Mouse (Mus musculus): ENCODE results near the gene Shmt2.

Shmt2 gene

GRCm38 (mm10) chr10:127522088-127522581 is at the start of gene Shmt2:
Gene Shmt2 (minus strand): TSS chr10:127522444.
- peak; percentile 89 for DNase-seq

GRCm38 (mm10) chr10:127570937-127571641 is 48.8 kb upstream of the Shmt2 start:
- DNase-seq: no peak

GRCm38 (mm10) chr10:127570384-127570783 is 48.1 kb upstream of the Shmt2 start:
- no peak for DNase-seq

GRCm38 (mm10) chr10:127569450-127569849 is 47.2 kb upstream of the Shmt2 start:
- DNase-seq: peak; percentile 77

- DNase-seq: no peak
Observed at GRCm38 (mm10) chr10:127566553-127567326, 44.5 kb upstream of the Shmt2 start.

- no peak for DNase-seq
Observed at GRCm38 (mm10) chr10:127564301-127564700, 42.1 kb upstream of the Shmt2 start.

- DNase-seq: no peak
Observed at GRCm38 (mm10) chr10:127563840-127564239, 41.6 kb upstream of the Shmt2 start.

GRCm38 (mm10) chr10:127561145-127561544 is 38.9 kb upstream of the Shmt2 start:
- no peak for DNase-seq

GRCm38 (mm10) chr10:127557397-127557796 is 35.2 kb upstream of the Shmt2 start:
- no peak for DNase-seq

GRCm38 (mm10) chr10:127555703-127556102 is 33.5 kb upstream of the Shmt2 start:
- DNase-seq: no peak

- DNase-seq: no peak
Observed at GRCm38 (mm10) chr10:127549892-127550291, 27.6 kb upstream of the Shmt2 start.

- no peak for DNase-seq
Observed at GRCm38 (mm10) chr10:127548236-127548635, 26.0 kb upstream of the Shmt2 start.

GRCm38 (mm10) chr10:127546505-127546904 is 24.3 kb upstream of the Shmt2 start:
- no peak for DNase-seq

- DNase-seq: no peak
Observed at GRCm38 (mm10) chr10:127544375-127544774, 22.1 kb upstream of the Shmt2 start.

GRCm38 (mm10) chr10:127543916-127544315 is 21.7 kb upstream of the Shmt2 start:
- DNase-seq: no peak

GRCm38 (mm10) chr10:127542720-127543119 is 20.5 kb upstream of the Shmt2 start:
- no peak for DNase-seq

GRCm38 (mm10) chr10:127542084-127542483 is 19.8 kb upstream of the Shmt2 start:
- DNase-seq: no peak

- no peak for DNase-seq
Observed at GRCm38 (mm10) chr10:127541510-127541909, 19.3 kb upstream of the Shmt2 start.

GRCm38 (mm10) chr10:127537854-127538583 is 15.8 kb upstream of the Shmt2 start:
- DNase-seq: peak; percentile 82

GRCm38 (mm10) chr10:127536586-127537314 is 14.5 kb upstream of the Shmt2 start:
- DNase-seq: peak; percentile 64

- DNase-seq: no peak
Observed at GRCm38 (mm10) chr10:127534929-127535384, 12.7 kb upstream of the Shmt2 start.

Measured in right cerebral cortex, postnatal 4 days (tissue).